Mouse (Mus musculus) bone marrow macrophage, adult 2 months (primary cell): Measurements from ENCODE around the gene Cckbr.

Source experiments
- CTCF ChIP-seq: IDR thresholded peaks from 2 replicates; pipeline ENCODE4 v1.5.1; 2012; ENCODE audit warnings: low read depth, mild to moderate bottlenecking, low read length, moderate library complexity
- POLR2A ChIP-seq: IDR thresholded peaks from 2 replicates; pipeline ENCODE4 v1.6.1; 2012; ENCODE audit warnings: mild to moderate bottlenecking, low read depth, low read length, borderline replicate concordance

- TF ChIP-seq CTCF (no peak), POLR2A (no peak)
Measured at GRCm38 (mm10) chr7:105458546-105458945, 33.0 kb downstream of the Cckbr start.
